Mouse (Mus musculus) adipocyte (in vitro differentiated cells): ENCODE measurements at regions not wholly inside any gene's neighbourhood (a gene's known extent, or its start where the extent isn't known, plus 50 kb on each side); places are given as distances from the start of the nearest gene placed in this dataset.

Experiments used
- DNase-seq: peaks from one replicate; pipeline ENCODE4 v3.0.0-alpha.2; 2016; ENCODE audit warnings: low spot score

- DNase-seq: no peak
Observed at GRCm38 (mm10) chr12:45929001-45929759, 854.7 kb upstream of the Stxbp6 start.
